Mouse (Mus musculus): ENCODE measurements around the gene Snrnp27. TPM values are rescaled to one million over a fixed set of nuclear protein-coding genes. Genes with fewer than 3 reads are reported as not detected.

Snrnp27 gene
- polyA plus RNA-seq, 1 experiment = 8.6 TPM

Other genes with a start within 250 kb of the Snrnp27 start
- 8.6 and 10.0 TPM in 2 replicates for gene C87436, start 246.1 kb downstream of the Snrnp27 start, polyA plus RNA-seq (2012; rRNA removed)
- gene Pcbp1, start 158.2 kb downstream of the Snrnp27 start, polyA plus RNA-seq (2012; rRNA removed) = 163 and 168 TPM in 2 replicates
- 0.76 and 0.88 TPM in 2 replicates for gene Asprv1, start 56.4 kb downstream of the Snrnp27 start, polyA plus RNA-seq (2012; rRNA removed)
- gene Mxd1, start 15.4 kb downstream of the Snrnp27 start, polyA plus RNA-seq (2012; rRNA removed) = 123 and 224 TPM in 2 replicates
- gene Gmcl1, start 48.9 kb upstream of the Snrnp27 start, polyA plus RNA-seq (2012; rRNA removed) = 7.1 and 9.5 TPM in 2 replicates
- gene Anxa4, start 109.1 kb upstream of the Snrnp27 start, polyA plus RNA-seq (2012; rRNA removed) = 290 and 706 TPM in 2 replicates
- gene Aak1, start 165.0 kb upstream of the Snrnp27 start, polyA plus RNA-seq (2012; rRNA removed) = 4.0 and 12.6 TPM in 2 replicates

Data from large intestine, adult 2 months (tissue).